Mouse (Mus musculus) embryonic fibroblast, embryonic 13.5 days (primary cell): ENCODE results near the gene Hist1h3h. TPM values are rescaled to one million over a fixed set of nuclear protein-coding genes. Genes with fewer than 3 reads are reported as not detected.
"Not testable (repeated sequence)": the region's sequence is repeated elsewhere in the genome, so short reads cannot be mapped to it uniquely, and the experiment has no call there.

Experiments used
- H3K27ac ChIP-seq: 2 replicates; pipeline ENCODE4 v1.5.1; 2012; ENCODE audit warnings: low read length, control low read depth, inconsistent platforms; ENCODE audit not compliant: insufficient read depth
- H3K4me1 ChIP-seq: 2 replicates; pipeline ENCODE4 v1.6.1; 2011; ENCODE audit warnings: low read length; ENCODE audit not compliant: control insufficient read depth, insufficient read depth
- H3K4me3 ChIP-seq: 2 replicates; pipeline ENCODE4 v1.5.1; 2011; ENCODE audit warnings: mild to moderate bottlenecking, control low read depth, low read length; ENCODE audit not compliant: insufficient read depth
- CTCF ChIP-seq: IDR thresholded peaks from 2 replicates; pipeline ENCODE4 v1.5.1; 2011; ENCODE audit warnings: mild to moderate bottlenecking, control low read depth, low read length, moderate library complexity, borderline replicate concordance; ENCODE audit not compliant: insufficient read depth
- POLR2A ChIP-seq: IDR thresholded peaks from 2 replicates; pipeline ENCODE4 v1.6.1; 2011; ENCODE audit warnings: low read depth, mild to moderate bottlenecking, control low read depth, low read length, moderate library complexity
- polyA plus RNA-seq: library from polyadenylated mRNA; stranded (reverse); fragments of >200 nt; gene quantifications from 2 replicates; pipeline ENCODE4 v1.2.4, GENCODE M21; 2011; ENCODE audit warnings: low read depth; ENCODE audit not compliant: missing spikeins, insufficient read length

The Hist1h3h gene
- polyA plus RNA-seq, 1 experiment = not detected

DNA sequence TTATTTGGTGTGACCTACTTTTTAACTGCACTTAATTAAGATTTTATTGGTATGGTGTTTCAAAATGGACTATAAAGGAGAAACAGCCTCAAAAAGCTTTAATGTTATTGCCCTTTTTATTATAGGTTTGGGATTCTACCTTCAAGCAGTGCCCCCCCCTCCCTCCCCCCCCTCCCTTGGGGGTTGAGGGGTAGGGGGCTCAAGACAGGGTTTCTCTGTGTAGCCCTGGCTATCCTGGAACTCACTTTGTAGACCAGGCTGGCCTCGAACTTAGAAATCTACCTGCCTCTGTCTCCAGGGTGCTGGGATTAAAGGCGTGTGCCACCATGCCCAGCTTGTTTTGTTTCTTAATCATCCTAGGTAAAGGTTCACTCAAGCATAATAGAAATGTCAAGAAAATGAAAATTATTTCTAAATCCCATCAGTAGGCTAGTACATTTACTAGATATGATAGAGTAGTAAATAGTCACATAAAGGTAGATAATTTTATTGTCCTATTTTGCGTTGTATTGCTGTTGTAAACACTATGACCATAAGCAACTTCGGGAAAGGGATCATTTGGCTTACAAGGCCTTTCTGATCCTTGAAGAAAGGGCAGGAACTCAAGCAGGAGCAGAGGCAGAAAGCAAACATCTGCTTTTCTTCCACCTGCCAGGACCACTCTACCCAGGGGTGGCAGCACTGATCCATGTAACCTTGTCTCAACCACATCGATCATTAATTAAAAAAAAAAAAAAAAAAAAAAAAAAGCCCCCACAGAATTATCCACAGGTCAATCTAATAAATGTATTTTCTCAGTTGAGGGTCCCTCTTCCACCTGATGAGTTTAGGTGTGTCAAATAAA lies 5.8 kb downstream of the Hist1h3h start:
- Histone ChIP-seq H3K27ac (no peak overlapping the region), H3K4me1 (peaks cover 7% of the 10 kb centered on the region; the same call in 1 of the 2 replicates), H3K4me3 (no peak overlapping the region)
- TF ChIP-seq POLR2A (no peak), CTCF (no peak)

DNA sequence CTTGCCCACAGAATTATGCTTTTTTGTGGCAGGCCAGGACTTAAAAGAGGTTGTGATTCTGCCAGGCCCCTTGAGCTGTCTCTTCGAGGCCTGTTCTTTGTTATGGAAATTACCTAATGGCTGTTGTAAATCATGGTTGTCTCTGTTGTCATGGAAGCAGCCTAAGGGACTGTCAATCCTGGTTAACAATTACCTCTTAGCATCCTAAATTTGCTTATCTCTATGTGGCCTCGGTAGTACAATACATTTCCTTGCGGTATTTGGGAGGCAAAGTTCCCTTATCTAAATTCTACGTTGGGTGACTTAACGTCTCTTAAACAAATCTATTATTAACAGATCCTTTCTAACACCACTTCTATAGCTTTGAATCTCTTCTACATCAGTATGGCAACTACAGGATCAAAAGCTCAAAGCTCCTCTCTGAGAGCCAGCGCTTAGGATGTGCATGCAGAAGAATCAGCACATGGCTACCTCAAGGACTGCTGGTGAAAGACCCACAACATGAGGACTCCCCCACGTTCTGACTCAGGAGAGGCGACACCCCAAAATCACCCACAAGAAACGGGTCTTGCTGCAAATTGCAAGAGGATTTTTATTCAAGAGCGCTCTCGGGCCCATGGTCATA lies 10.6 kb downstream of the Hist1h3h start:
- Histone ChIP-seq H3K4me1 (no peaks in the 10 kb centered on the region), H3K27ac (no peak overlapping the region), H3K4me3 (no peak overlapping the region)
- TF ChIP-seq POLR2A = no peak
- TF ChIP-seq CTCF = no peak

GRCm38 (mm10) chr13:21729544-21729943 lies 12.1 kb downstream of the Hist1h3h start:
- no peak for TF ChIP-seq CTCF
- TF ChIP-seq POLR2A = no peak
- no peak overlapping the region for H3K4me3 ChIP-seq
- no peaks in the 10 kb centered on the region for H3K4me1 ChIP-seq
- no peak overlapping the region for H3K27ac ChIP-seq

- TF ChIP-seq CTCF (no peak), POLR2A (no peak)
- no peak overlapping the region for H3K4me3 ChIP-seq
- no peak overlapping the region for H3K27ac ChIP-seq
- no peaks in the 10 kb centered on the region for H3K4me1 ChIP-seq
These were observed 16.0 kb downstream of the Hist1h3h start for GRCm38 (mm10) chr13:21733466-21733865.

GRCm38 (mm10) chr13:21734010-21734905 lies 16.8 kb downstream of the Hist1h3h start:
- H3K4me1 ChIP-seq = no peaks in the 10 kb centered on the region
- no peak for TF ChIP-seq POLR2A
- peak; percentile 68; the same call in 1 of the 2 replicates for TF ChIP-seq CTCF
- H3K4me3 ChIP-seq = peak overlapping the region; percentile 33
- peak overlapping the region; percentile 49 for H3K27ac ChIP-seq

DNA sequence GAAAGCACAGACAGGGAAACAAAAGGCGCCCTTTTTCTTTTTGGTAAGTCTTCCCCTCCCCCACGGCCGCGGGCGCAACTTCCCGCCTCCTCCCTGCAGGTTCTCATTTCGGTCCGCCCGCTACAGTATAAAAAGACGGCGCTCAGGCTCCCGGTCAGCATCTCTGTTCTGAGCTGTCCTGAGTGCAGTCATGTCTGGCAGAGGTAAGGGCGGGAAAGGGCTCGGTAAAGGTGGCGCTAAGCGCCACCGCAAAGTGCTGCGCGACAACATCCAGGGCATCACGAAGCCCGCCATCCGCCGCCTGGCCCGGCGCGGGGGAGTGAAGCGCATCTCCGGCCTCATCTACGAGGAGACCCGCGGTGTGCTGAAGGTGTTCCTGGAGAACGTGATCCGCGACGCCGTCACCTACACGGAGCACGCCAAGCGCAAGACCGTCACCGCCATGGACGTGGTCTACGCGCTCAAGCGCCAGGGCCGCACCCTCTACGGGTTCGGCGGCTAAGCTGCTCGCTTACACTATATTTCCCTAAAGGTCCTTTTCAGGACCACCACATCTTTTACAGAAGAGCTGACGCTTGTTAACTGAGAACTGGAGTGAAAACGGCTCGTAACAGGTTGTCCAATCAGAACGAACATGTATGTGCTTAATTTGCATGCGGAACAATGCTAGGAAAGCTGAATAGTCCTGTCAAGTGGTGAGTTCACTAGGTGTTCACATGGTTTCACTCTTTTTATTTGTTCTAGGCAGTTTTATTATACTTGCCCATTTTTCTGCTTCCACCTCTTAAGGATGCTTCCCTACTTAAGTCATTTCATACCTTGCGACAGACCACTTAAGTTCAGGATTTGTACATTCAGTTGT lies 17.7 kb downstream of the Hist1h3h start, which contains the start of gene Hist1h4j:
Gene Hist1h4j, plus strand, starts transcription at position 159 of the 862 bp plus-strand sequence.
- peak within 1 kb of the TSS; percentile 33 for H3K4me3 ChIP-seq
- H3K4me1 ChIP-seq = not testable (repeated sequence)
- TF ChIP-seq POLR2A = peak; percentile 80
- H3K27ac ChIP-seq = peak within 1 kb of the TSS; percentile 49

DNA sequence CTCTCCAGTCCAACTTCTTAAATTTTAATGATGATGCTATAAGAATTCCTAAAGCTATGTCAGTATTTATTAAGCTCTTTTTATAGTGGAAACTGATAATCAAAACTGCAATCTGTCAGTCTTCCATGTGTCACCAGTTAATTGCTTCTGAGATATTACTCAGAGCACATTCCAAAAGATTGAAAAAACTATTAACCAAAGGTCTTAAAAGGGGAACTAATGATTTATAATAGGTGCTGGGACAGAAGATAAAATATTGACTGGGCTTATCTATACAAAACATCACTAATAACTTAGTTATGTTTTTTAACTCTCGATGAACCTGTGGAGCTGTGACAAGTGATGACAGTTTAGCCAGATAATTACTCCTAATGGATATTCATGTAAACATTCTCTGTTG lies 27.5 kb downstream of the Hist1h3h start:
- no peak overlapping the region for H3K27ac ChIP-seq
- no peak for TF ChIP-seq POLR2A
- TF ChIP-seq CTCF = no peak
- H3K4me1 ChIP-seq = peaks cover 2% of the 10 kb centered on the region; the same call in 1 of the 2 replicates
- H3K4me3 ChIP-seq = no peak overlapping the region

DNA sequence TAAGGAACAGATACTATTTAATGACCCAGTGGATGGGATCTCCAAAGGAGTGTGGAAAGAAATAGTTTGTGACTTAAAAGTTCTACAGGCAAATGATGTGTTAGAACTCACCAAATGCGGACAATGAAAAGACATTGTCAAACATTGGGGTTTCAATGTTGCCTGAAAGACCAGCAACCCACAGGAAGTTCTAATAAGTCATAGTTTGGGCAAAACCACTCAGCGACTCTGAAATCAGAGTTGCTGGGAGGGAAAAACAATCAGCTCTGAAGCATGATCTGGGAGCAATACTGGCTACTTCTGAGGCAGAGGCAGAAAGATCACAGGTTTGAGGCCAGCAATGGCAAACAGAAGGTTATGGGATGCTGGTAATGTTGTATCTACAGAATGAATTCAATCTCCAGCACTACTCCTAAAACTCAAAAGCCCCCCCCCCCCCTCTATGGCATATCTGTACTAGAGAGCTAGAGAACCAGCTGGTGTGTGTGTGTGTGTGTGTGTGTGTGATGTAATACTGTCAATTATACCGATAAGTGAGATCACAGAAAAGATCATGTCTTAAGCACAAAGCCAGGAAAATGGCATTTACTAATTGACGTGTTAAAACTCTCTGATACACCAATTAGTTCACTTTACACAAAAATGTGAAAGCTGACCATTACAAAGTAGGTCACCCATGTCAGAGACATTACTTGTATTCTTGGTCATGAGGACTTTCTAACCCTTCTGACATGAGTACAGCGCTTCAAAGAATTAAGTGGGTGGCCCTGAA lies 32.1 kb downstream of the Hist1h3h start:
- Histone ChIP-seq H3K27ac (peak overlapping the region; percentile 13; the same call in 1 of the 2 replicates), H3K4me1 (peaks cover 8% of the 10 kb centered on the region), H3K4me3 (peak overlapping the region; percentile 57)
- TF ChIP-seq CTCF (no peak), POLR2A (peak; percentile 75)
